Mouse (Mus musculus) lung, adult 2 months (tissue): ENCODE measurements around the gene Flad1. TPM values are rescaled to one million over a fixed set of nuclear protein-coding genes. Genes with fewer than 3 reads are reported as not detected.

Experiments
- DNase-seq: peaks from one replicate; pipeline ENCODE4 v3.0.0; 2022
- H3K4me1 ChIP-seq: fragments of 200-500 bp; 2 replicates; pipeline ENCODE4 v1.6.1; 2011; ENCODE audit warnings: low read length; ENCODE audit not compliant: control insufficient read depth, insufficient read depth
- H3K4me3 ChIP-seq: fragments of 200-500 bp; replicated peaks from 2 replicates; pipeline ENCODE3; 2011; ENCODE audit warnings: low read depth, mild to moderate bottlenecking, control low read depth, low read length; ENCODE audit errors: extremely low read depth
- CTCF ChIP-seq: fragments of 200-500 bp; IDR thresholded peaks from 2 replicates; pipeline ENCODE4 v1.5.1; 2011; ENCODE audit warnings: mild to moderate bottlenecking, low read length, control low read depth; ENCODE audit not compliant: insufficient read depth
- POLR2A ChIP-seq: fragments of 200-500 bp; IDR thresholded peaks from 2 replicates; pipeline ENCODE4 v1.6.1; 2011; ENCODE audit warnings: low read depth, mild to moderate bottlenecking, control low read depth, low read length, borderline replicate concordance; ENCODE audit errors: extremely low read depth
- WGBS: fragments of 180-500 bp; shearing (Covaris S2); methylation state at CpG from one replicate; pipeline ENCODE4 v1.1.7; 2018; 5-methylcytosine and 5-hydroxymethylcytosine counted together
- polyA plus RNA-seq: library from polyadenylated mRNA; depleted of rRNA; stranded (reverse); fragments of >200 nt; gene quantifications from 2 replicates; pipeline ENCODE4 v1.2.3, GENCODE M21; 2012

Flad1 gene
- polyA plus RNA-seq, 1 experiment: 26.6 TPM

DNA sequence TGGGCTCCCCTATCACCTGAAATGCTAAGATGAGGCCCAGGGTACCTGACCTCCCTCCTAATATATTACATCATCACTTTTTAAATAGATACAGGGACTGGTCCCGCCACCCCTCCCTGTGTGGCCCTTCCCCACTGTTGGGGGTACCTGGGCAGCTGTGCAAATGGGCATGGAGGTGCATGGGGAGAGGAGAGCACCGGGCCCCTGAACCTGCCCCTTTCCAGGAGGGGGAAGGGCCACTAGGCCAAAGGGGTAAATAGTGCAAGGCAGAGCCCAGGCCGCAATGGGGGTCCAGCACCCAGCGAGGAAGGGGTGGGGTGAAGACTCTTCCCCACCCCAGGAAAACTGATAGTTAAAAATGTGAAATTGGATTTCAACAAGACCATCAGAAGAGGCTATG lies 33.8 kb downstream of the Flad1 start:
- no peak overlapping the region for H3K4me3 ChIP-seq
- WGBS: 72% methylated on average over 4 of the region's 4 CpGs

DNA sequence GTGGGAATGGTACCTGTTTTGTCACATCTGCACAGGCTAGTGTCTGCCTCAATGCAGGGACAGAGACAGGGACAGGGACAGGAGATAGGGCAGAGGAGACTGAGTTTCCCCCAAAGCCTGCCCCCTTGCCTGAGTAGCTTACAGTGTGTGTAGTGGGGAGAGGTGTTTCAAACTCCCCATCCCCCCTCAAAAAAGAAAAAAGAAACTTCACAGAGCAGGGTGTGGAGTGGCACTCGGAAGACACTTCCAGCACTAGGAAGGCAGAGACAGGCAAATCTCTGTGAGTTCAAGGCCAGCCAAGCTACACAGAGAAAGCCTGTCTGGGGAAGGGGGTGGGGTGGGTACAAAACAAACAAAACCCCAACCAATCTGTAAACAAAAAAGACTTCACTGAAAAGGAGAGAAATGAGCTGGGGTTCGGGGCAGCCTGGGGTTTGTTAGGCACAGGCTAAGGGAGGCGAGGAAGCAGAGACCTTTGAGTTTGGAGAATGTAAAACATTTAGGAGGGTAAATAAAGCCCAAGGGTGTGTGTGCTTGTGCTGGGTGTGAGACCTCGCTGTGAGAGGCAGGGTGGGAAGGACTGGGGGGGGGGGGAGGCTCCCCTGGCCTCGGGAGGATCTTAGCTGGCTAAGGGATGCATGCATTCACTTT lies 38.0 kb downstream of the Flad1 start:
- H3K4me3 ChIP-seq: no peak overlapping the region
- 32% methylated on average over 5 of the region's 5 CpGs for WGBS
- peaks cover 5% of the 10 kb centered on the region for H3K4me1 ChIP-seq
- DNase-seq: no peak
- TF ChIP-seq CTCF (no peak), POLR2A (no peak)

More for the DNA sequence above, 33.8 kb downstream of the Flad1 start:
- no peak for DNase-seq
- TF ChIP-seq CTCF (no peak), POLR2A (no peak)
- H3K4me1 ChIP-seq: peaks cover 8% of the 10 kb centered on the region

DNA sequence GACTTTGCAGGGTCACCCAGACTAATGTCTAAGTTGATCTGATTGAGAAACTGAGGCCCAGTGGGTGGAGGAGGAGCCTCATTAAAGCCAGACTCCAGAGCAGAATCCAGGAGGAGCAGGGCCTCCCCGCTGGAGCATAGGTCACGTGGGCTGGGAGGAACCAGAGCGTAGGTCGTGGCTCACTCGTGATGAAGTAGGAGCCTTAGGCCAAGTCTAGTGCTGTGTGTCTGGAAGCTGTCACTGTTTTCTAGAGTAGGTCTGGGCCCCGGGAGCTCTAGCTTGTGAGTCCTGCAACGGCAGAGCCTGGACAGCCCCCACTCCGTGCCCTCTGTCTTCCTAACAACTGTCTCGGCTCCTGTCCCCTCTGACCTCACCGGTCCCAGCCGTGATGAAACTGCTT lies 44.3 kb downstream of the Flad1 start:
- no peak overlapping the region for H3K4me3 ChIP-seq
- H3K4me1 ChIP-seq: no peaks in the 10 kb centered on the region
- DNase-seq: no peak
- 58% methylated on average over 11 of the region's 11 CpGs for WGBS
- no peak for TF ChIP-seq POLR2A
- TF ChIP-seq CTCF: no peak

DNA sequence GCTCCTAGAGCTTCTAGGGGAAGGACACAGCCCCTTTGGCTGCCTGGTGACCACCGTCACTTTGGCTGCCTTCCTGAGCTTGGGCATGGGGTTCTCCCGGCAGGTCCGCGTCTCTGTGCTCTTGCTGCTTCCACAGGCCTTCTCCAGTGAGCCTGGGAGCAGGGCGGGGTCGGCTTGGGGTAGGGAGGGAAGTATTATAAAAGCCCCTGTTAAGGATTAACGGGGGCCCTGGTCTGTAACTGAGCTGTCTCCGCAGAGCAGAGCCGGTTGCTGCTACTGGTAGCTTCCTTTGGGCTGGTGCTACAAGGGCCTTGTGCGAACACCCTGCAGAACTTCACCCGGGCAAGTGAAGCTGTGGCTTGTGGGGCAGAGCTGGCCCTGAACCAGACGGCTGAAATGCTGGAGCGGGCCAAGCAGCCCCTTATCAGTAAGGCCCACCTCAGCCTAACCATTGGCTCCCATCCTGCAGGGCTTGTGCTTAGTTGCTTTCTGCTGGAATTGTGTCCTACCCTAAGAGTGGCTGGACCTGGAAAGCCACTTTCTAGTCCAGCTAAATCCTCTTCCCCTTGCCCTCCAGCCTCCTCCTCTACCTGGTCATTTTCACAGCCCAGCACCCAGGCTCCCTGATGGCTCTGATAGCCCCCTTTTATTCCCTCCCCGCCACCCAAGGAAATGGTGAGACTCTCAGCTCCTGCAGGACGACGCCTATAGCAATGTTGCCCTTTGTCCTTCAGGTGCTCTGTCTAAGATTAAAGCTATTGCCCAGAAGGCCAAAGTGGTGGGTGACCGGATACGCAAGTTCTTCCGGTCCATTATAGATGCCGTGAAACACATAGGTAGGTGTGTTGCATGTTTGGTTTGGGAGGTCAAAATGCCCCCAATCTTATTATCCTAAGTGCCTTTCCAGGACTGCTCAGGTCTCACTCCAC lies 45.9 kb downstream of the Flad1 start:
- no peak for TF ChIP-seq POLR2A
- no peak for TF ChIP-seq CTCF
- Histone ChIP-seq H3K4me1 (no peaks in the 10 kb centered on the region), H3K4me3 (no peak overlapping the region)
- 79% methylated on average over 20 of the region's 20 CpGs for WGBS
- DNase-seq: no peak

DNA sequence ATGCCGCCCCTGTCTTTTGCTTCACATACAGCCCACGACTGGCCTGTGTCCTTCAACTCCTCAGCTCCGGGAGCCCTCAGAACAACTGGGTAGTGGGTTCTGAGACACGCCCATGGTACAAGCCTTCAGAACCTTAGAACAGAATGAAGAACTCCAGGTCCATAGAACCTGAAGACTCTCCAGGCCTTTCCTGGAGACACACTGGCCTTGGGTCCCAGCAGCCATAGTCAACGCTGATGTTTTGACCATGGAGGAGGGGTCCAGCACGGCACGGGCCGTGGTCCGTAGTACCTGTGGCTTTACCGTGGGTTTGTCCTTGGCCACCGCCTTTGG lies 46.6 kb downstream of the Flad1 start, which contains the start of gene Dcst1:
Gene Dcst1, minus strand, starts transcription at position 101 of the 333 bp plus-strand sequence.
- TF ChIP-seq POLR2A (no peak), CTCF (no peak)
- Histone ChIP-seq H3K4me1 (no peaks in the 10 kb centered on the region), H3K4me3 (no peak within 1 kb of the TSS)
- WGBS: 94% methylated on average over 11 of the region's 11 CpGs
- DNase-seq: no peak

DNA sequence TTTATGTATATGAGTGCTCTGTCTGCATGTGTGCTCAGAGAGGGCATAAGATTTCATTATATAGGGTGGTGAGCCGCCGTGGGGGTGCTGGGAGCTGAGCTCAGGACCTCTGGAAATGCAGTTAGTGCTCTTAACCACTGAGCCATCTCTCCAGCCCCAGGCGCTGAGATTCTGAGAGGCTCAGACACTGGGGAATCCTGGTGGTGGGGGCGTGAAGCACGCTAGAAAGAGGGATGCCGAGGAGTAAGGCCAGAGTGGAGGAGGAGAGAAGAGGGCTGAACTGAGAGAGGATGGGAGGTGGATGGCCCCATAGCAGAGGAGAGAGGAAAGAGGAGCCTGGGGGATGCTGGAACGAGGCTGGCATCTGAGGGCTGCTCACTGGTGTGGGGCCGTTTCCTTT lies 47.0 kb downstream of the Flad1 start:
- no peaks in the 10 kb centered on the region for H3K4me1 ChIP-seq
- DNase-seq: no peak
- 79% methylated on average over 8 of the region's 8 CpGs for WGBS
- no peak overlapping the region for H3K4me3 ChIP-seq
- TF ChIP-seq POLR2A: no peak

DNA sequence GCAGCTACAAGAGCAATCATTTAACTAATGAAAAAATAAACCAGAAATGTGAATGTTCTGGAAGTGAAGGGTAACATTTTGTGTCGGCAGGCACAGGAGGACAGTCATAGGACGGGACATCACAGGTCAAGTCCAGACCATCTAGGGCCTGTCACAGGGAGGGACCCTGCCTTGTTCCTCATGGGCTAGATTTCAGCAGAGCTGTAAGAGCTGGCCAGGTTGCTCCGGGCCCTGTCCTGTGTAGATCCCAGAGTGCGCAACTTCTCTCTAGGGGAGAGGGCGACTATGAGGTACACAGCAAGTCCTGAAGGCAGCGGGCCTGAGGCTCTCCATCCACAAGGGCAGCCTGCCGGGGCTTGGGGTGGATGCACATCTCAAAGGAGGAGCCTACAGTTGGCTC lies 50.0 kb downstream of the Flad1 start, which contains the start of gene Dcst2:
Gene Dcst2, plus strand, starts transcription at position 301 of the 400 bp plus-strand sequence.
- Histone ChIP-seq H3K4me1 (no peaks in the 10 kb centered on the region), H3K4me3 (no peak within 1 kb of the TSS)
- 85% methylated on average over 7 of the region's 7 CpGs for WGBS
- DNase-seq: no peak
- TF ChIP-seq POLR2A (no peak), CTCF (no peak)

GRCm38 (mm10) chr3:89360237-89360636 lies 51.4 kb downstream of the Flad1 start:
- H3K4me1 ChIP-seq: no peaks in the 10 kb centered on the region
- 57% methylated on average over 3 of the region's 3 CpGs for whole genome bisulfite sequencing
- no peak for TF ChIP-seq CTCF
- TF ChIP-seq POLR2A: no peak
- no peak for DNase-seq
- H3K4me3 ChIP-seq: no peak overlapping the region

GRCm38 (mm10) chr3:89359630-89360029 lies 52.0 kb downstream of the Flad1 start:
- 47% methylated on average over 6 of the region's 6 CpGs for WGBS
- TF ChIP-seq CTCF (no peak), POLR2A (no peak)
- DNase-seq: no peak
- Histone ChIP-seq H3K4me3 (no peak overlapping the region), H3K4me1 (no peaks in the 10 kb centered on the region)

- Histone ChIP-seq H3K4me3 (no peak overlapping the region), H3K4me1 (no peaks in the 10 kb centered on the region)
- DNase-seq: no peak
- no peak for TF ChIP-seq CTCF
- TF ChIP-seq POLR2A: no peak
- WGBS: 83% methylated on average over 9 of the region's 9 CpGs
Observed at GRCm38 (mm10) chr3:89356029-89356428, 55.6 kb downstream of the Flad1 start.
